Mouse (Mus musculus) brown adipose tissue, adult 24 weeks (tissue): Measurements from ENCODE around the gene Mpzl1. TPM values are rescaled to one million over a fixed set of nuclear protein-coding genes. Genes with fewer than 3 reads are reported as not detected.

Experiments
- H3K27ac ChIP-seq: fragments of 200-500 bp; replicated peaks from 2 replicates; pipeline ENCODE4 v1.5.1; 2012; ENCODE audit warnings: low read depth, mild to moderate bottlenecking, low read length
- H3K4me1 ChIP-seq: fragments of 200-500 bp; 2 replicates; pipeline ENCODE4 v1.6.1; 2012; ENCODE audit warnings: low read length, mixed read lengths; ENCODE audit not compliant: control insufficient read depth, insufficient read depth, insufficient read length
- H3K4me3 ChIP-seq: fragments of 200-500 bp; 2 replicates; pipeline ENCODE4 v1.5.1; 2012; ENCODE audit warnings: low read depth, mild to moderate bottlenecking, low read length, moderate library complexity; ENCODE audit not compliant: insufficient read depth
- polyA plus RNA-seq: library from polyadenylated mRNA; stranded (reverse); fragments of >200 nt; gene quantifications from 2 replicates; pipeline ENCODE4 v1.2.4, GENCODE M21; 2012; ENCODE audit not compliant: missing spikeins, insufficient read depth, insufficient read length

Gene Mpzl1
- polyA plus RNA-seq, 1 experiment = 3.4 TPM

DNA sequence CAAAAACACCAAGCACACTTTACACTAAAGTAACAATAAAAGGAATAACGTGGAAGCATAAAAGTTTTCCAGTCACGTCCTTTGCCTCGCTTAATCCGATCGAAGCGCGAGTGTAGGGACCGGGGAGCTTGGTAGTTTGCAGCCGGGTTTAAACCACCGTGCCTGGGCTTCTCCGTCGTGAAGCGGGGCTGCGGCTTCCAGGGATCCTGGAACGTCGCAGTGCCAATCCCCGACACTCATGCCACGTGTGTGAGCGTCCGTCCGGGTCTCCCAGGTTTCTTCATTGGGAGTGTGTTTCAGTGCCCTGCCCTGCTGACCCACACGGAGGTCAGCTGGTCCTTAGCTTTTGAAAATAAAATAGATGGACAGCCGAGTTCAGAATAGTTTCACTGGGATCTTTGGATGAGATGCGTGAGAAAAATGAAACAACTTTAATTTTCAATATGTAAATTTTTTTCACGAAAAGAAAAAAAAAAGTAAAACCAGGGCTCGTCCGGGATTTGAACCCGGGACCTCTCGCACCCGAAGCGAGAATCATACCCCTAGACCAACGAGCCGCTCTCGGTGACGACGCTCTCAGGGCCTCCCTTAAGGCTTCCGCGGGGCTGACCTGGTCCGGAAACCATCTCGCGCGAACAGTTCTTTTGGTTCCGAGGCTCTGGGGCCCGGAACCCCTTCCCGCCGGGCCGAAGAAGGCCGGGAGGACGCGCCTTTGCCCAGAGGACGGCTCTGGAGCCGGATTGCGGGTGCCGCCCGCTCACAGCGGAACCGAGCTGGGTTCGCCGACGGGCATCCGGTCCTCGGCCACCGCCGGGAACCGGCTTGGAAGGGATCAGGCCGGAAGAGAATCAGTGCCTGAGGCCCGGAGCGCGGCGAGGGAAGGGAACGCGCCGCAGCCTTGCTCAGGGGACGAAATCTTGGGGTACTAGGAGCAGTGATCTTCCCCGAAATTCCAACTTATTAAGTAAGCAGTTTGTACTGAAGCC is 7.7 kb upstream of the Mpzl1 start:
- Histone ChIP-seq H3K27ac (peak overlapping the region; percentile 96), H3K4me1 (no peaks in the 10 kb centered on the region), H3K4me3 (peak overlapping the region; percentile 97)

DNA sequence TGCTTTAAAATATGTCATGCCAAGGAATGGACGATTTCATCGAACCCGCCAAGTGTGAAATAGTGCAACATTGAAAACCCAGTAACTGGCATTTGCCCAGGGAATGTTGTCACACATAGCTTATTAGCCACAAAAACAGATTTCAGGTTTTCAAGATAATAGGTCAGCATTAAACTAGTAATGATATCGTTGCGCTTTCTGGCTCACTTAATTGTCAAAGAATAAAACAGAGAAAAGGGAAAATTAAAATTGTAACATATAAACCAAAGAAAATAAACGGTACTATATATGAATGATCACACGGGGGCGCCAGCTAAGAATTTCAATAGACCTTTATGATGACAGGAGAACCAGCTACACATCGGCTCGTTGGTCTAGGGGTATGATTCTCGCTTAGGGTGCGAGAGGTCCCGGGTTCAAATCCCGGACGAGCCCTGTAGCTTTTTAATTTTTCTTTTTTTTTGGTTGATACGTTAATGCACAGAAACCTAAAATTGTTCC is 7.0 kb upstream of the Mpzl1 start:
- peak overlapping the region; percentile 58 for H3K27ac ChIP-seq

DNA sequence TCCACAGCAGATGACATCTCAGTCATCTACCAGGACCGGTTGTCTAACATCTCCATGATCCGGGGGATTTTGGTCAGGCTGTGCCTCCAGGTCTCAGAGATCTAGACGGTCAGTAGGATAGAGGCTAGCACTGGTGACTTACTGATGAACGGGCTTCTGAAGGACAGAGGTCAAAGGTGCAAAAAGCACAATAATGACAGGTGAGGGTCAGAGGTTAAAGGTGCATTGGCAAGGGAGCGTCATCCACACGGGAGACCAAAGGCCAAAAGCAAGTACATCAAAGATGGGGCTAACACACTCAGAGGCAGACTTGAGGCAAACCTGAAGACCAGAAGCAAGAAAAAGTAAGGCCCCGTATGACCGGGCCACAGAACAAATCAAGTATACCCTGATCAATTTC is 2.0 kb upstream of the Mpzl1 start:
- no peak overlapping the region for H3K4me3 ChIP-seq
- H3K4me1 ChIP-seq = no peaks in the 10 kb centered on the region
- H3K27ac ChIP-seq = no peak overlapping the region

More for the DNA sequence above, 7.0 kb upstream of the Mpzl1 start:
- H3K4me1 ChIP-seq = no peaks in the 10 kb centered on the region
- peak overlapping the region; percentile 97 for H3K4me3 ChIP-seq

DNA sequence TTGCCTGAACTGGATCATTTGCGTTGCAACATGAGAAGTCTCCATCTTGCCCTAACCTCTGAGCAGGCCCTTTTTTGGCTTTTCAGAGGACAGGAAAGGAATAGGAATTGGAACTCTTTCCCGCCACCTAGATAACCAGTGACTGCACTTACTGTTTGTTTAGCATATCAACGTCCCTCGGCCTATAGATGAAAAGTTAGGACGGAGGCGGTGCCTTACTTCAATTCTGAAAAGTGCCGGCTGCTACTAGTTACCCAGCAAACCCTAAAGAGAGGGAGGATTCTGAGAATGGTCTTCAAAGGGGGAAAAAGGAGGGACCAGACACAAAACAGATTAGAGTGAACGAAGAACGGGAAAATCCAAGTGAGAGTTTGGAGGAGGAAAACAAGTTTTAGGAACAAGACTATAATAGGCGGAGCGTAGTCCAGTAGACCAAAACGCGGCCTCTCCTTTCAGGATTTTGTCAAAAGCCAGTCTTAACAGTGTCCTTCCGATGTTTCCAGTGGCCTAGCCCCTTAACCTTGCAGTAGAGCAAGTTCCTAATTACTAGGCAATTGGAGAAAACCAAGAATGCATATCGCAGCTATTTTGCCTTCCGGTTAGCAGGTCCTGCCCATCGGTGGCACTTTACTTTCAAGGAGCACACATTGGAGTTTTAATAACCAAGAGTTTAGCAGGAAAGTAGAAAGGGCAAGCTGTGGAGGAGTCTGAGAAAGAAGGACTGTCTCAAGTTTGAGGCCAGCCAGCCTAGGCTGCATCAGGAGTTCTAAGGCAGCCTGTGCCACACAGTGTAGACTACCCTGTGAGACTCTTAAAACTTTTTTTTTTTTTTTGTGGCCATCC is 938 bp upstream of the Mpzl1 start:
- peak overlapping the region; percentile 76 for H3K4me3 ChIP-seq
- H3K4me1 ChIP-seq = peaks cover 5% of the 10 kb centered on the region; the same call in 1 of the 2 replicates
- no peak overlapping the region for H3K27ac ChIP-seq

DNA sequence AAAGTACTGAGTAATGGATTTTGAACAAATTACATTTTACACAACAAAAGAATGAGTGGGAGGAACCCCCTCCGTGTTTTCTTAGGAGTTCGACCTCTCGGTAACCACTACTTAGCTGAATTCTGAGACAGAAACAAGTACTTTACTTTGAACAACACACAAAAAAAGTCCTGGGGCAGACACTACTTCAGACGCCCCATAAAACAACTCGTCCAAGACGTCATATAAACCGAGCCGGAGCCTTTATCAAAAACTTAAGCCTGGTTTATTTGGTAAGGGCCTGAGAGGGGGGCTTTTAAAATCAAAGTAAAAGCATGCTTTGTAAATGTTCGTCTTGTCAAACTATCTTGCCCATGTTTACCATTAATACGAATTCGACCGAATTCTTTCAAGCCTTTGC is 993 bp downstream of the Mpzl1 start:
- H3K27ac ChIP-seq = no peak overlapping the region
- peaks cover 8% of the 10 kb centered on the region for H3K4me1 ChIP-seq
- peak overlapping the region; percentile 94 for H3K4me3 ChIP-seq

DNA sequence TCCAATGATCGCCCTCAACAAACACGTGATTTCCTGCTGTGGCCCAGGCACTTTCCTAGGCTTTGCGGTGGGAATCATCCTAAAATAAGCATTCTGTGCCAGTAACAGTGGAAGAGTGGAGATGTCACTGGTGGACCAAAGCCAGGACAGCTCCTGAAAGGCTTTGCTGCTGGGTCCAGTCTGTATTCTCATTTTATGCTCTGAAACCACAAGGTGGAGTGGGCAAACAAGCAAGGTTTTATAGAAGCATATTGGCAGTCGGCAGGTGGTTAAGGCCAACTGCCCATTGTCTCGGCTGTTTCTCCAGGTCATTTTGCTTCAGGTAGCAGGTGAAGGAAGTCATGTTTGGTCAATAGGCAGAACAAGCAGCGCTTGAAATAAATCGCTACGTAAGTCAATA is 3.2 kb downstream of the Mpzl1 start:
- no peak overlapping the region for H3K27ac ChIP-seq
- H3K4me1 ChIP-seq = peaks cover 11% of the 10 kb centered on the region
- H3K4me3 ChIP-seq = no peak overlapping the region

DNA sequence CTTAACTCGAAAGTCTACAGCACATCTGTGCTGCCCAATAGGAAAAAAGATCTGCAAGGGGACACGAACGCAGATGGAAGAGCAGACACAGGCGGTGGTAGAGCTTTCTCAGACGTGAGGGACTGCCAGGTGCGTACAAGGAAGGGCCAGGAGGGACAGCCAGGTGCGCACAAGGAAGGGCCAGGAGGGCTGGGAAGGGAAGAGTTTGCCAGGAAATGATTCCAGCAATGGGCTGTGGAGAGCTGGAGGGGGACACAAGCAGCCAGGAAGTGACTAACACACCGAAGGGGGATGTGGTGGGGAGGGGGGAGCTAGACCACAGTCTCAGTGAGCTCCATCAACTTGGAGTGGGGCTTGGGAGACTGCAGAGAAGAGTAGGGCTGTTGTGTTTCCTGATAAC is 4.4 kb downstream of the Mpzl1 start:
- H3K27ac ChIP-seq = no peak overlapping the region
- H3K4me3 ChIP-seq = no peak overlapping the region
- peaks cover 15% of the 10 kb centered on the region for H3K4me1 ChIP-seq

DNA sequence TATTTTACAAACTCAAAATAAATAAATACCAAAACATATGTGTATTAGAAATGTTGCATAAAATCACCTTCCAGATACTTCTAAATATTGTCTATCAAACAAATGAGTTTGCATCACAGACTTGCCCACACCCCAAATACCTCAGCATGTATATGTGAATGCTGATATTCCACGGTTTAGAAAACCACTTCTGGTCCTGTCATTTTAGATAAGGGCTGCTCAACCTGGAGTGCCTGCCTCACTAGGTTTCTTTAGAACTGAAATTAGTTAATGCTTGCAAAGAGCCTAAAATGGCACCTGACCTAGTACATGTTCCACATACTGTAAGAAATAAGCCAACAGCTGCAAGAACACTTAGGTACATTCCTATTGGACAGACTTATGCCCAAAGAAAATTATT is 5.7 kb downstream of the Mpzl1 start:
- H3K4me1 ChIP-seq = peaks cover 15% of the 10 kb centered on the region
- H3K4me3 ChIP-seq = no peak overlapping the region
- no peak overlapping the region for H3K27ac ChIP-seq

DNA sequence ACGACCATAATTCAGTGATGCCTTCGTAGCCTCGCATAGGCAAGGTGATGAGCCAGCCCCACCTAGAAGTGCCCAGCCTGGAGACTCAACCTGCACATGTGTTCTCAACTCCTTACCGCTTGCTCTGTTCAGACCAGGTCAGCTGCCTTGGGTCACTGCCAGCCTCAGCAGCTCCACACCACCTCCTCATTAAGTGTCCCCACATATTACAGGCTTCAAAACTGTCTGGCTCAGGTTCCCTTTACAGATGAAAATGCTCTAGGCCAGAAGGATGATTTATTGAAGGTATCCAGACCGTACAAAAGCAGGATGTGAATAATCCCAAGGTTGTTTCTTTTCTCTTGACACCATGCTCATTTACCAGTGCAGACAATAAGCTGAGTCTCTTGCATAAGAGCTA is 8.4 kb downstream of the Mpzl1 start:
- H3K27ac ChIP-seq = no peak overlapping the region

DNA sequence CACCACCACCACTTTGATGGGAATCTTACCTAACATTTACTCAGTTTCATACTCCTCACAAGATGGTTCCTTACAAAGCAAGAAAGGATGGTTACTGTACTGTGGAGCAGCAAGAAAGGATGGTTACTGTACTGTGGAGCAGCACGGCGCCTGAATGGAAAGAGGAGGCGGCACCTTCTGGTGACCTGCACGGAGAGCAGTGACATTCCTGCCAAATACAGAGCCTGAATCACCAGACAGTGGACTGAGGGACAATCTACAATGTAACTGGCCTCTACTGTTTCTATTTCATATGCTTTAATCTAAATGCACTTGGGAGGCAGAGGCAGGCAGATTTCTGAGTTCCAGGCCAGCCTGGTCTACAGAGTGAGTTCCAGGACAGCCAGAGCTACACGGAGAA is 9.3 kb downstream of the Mpzl1 start:
- H3K4me1 ChIP-seq = peaks cover 10% of the 10 kb centered on the region
- no peak overlapping the region for H3K4me3 ChIP-seq
- no peak overlapping the region for H3K27ac ChIP-seq

More for the DNA sequence above, 8.4 kb downstream of the Mpzl1 start:
- peaks cover 13% of the 10 kb centered on the region for H3K4me1 ChIP-seq
- no peak overlapping the region for H3K4me3 ChIP-seq

DNA sequence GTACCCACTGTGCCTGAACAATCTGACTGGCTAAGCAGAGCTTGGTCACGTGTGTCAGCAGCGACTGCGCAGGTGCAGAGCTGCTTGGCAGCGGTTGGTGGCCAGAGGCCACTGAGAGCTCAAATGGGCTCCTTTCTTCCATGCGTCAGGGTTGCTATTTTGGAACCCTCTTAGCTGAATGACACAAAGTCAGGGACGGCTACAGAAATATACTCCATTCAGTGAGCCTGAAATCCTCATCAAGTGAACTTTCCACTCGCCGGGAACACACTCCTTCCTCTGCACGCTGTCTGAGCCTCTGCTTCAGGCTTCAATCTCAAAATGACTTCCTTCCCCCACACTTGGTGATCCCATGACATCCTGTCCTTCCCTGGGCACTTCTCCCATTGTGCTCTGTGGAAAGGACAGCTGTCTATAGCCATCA is 16.1 kb downstream of the Mpzl1 start:
- peak overlapping the region; percentile 80 for H3K27ac ChIP-seq
- 0 out of 2 replicates have a peak overlapping the region, but pooled peaks have one; percentile 4 for H3K4me3 ChIP-seq
- H3K4me1 ChIP-seq = peaks cover 20% of the 10 kb centered on the region

DNA sequence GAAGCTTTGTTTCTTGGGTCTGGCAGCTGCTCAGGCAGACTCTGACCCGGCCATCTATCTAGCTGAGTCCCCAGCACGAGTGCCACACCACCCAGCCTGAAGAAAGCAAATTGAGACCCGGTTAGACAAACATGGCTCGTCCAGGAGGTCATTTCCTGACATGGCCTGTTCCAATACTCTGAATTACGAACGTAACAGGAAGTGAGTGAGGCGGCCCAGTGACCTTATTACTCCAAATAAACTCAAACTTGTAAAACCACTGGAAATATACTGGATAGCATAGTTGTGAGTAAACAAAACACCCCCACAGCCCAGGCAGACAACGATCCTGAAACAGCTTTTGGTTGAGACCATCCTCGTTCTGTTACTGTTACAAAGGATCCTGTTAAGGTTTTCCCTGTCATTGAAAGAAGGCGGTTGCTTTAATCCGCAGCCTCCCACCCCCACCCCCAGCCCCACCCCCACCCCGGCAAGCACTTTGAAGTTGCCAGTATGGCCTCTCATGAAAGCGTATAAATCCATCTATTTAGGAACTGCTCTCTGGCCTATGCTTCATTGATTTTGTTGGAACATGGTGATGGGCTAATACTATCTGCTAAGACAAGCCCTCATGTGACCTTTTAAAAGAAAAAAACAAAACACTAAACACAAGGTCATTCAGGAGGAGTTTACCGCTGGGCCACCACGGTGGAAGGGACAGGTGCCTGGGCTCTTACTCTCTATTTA is 17.0 kb downstream of the Mpzl1 start:
- Histone ChIP-seq H3K4me3 (no peak overlapping the region), H3K27ac (peak overlapping the region; percentile 75), H3K4me1 (peaks cover 24% of the 10 kb centered on the region)

DNA sequence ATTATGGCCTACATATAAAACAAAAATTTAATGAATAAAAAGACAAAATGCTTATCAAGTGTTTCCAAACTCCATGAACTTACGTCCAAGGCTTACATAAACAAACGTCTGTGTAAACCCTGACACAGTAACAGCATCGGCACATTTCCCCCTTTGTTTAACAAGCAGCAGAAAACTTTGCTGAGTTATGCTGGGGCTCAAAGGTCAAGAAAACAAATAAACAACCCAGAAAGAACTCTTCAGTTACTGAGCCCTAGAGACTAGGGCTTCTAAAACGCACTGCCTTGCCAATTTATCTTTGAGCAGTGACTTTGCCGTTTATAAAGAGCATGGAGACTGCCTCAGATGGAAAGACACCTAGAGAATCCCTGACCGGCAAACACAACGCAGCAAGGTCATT is 17.7 kb downstream of the Mpzl1 start:
- Histone ChIP-seq H3K27ac (peak overlapping the region; percentile 70), H3K4me3 (no peak overlapping the region), H3K4me1 (peaks cover 24% of the 10 kb centered on the region)

DNA sequence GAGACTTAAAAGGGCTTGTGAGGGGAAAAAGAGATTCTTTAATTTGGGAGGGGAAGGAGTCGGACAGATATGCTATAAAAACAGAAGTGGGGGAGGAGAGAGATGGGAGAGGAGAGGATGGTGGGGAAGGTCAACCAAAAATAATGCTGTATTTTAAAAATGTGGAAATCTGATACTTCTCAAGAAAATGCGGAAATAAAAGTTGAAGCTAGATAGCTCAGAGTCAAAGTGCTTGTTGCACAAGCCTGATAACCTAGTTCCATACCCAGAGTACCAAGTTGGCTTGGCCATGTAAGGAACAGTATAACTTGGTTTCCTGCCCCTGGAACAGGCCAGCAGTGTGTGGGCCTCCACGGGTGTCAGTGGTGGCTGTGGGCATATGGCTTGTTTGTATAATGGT is 19.5 kb downstream of the Mpzl1 start:
- H3K4me1 ChIP-seq = peaks cover 24% of the 10 kb centered on the region
- H3K27ac ChIP-seq = no peak overlapping the region

More for the DNA sequence above, 19.5 kb downstream of the Mpzl1 start:
- H3K4me3 ChIP-seq = no peak overlapping the region
